Mouse (Mus musculus): ENCODE results near the gene Dgkg.

- no peak for TF ChIP-seq POLR2A (IDR thresholded peaks at IDR 0.05; ENCODE audit: borderline replicate concordance, control insufficient read depth, low read depth, low read length)
- TF ChIP-seq CTCF (IDR thresholded peaks at IDR 0.05; ENCODE audit: control insufficient read depth, insufficient read depth, low read length) = no peak
These were observed 25.7 kb upstream of the Dgkg start for GRCm38 (mm10) chr16:22682727-22683126.
